Mouse (Mus musculus): ENCODE measurements at regions not wholly inside any gene's neighbourhood (a gene's known extent, or its start where the extent isn't known, plus 50 kb on each side); places are given as distances from the start of the nearest gene placed in this dataset.

DNA sequence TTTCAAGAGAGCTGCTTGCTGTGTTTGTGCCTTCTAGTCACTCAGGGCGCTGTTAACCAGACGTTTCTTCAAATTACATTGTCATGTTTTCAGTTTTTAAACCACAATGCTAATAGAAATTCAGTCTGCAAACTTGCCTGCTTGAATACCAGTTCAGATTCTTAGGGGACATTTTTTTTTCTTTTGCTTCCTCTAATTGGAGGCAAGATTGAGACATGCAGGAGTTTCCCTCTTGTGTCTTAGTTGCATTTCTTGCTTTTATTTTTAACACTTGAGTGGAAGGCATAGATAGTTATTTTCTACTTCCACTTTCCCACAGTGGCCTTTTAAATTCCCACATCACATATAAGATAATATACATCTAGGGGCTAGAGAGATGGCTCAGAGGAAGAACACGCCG lies 246.8 kb downstream of the Grpr start:
- no peak for DNase-seq (ENCODE audit: low read depth)

DNA sequence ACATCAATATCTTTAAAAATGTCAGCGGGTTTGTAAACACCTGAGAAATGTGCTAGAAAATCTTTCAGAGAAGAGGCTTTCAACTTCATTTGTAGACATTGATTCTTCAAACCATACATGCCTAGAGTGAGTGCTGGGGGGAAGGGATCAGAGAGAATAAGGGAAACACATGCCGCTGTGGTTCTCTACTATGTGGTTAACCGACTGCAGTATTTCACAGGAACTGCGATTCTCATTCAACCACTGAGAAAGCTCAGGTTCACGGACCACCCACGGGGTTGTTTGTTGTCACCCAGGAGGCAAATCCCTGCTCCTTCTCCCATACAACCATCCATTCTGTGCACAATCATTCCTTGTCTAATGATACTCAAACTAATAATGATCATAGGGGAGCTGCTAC lies 248.4 kb downstream of the Grpr start:
- DNase-seq (ENCODE audit: low read depth) = no peak

DNA sequence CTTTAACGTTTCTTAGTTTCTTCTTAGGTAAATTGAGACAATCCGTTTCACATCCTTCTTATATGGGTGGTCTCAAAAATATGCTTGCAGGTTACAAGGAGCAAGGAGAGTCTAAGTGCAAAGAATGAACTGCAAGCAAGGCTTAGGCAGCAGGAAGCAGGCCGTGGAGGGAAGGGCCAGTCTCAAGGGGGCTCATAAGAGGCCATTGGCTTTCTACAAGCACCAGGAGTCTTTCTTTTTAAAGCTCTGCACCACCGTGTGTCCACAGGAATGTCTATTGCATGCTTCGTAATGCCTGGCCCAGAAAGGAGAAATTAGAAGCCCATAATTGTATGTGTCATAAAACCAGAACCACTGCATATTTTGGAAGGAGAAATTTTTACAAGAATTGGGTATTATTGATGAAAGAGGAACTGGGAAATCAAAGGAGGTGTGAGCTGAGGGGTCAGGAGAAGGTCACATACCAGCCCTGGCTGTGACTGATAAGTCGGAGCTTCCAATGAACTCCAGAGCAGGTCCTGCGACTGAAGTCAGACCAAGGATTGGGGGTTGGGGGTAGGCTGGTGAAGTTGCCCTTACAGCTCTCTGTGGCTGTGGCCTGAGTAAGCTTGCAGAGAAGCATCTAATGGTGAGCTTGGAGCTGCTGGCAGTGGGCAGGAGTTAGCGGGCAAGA lies 252.4 kb downstream of the Grpr start:
- DNase-seq (ENCODE audit: low read depth) = no peak

DNA sequence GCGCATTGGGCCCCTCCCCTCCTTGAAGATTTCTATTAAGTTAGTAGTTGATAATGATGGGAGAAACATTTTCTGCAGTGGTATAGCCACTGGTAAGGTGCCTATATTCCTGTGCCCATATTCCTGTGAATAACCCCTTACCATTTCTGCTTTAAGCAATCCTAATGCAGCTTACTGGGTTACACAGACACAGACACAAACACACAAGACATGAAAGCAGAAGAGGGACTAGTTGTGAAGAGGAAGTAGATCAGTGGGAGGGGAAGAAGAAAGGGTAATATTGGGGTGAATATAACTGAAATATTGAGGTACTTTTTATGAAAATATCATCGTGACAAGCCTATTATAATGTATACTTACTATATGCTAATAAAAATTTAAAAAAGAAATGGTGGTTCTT lies 288.2 kb downstream of the Grpr start:
- no peak for DNase-seq (ENCODE audit: low read depth)

DNA sequence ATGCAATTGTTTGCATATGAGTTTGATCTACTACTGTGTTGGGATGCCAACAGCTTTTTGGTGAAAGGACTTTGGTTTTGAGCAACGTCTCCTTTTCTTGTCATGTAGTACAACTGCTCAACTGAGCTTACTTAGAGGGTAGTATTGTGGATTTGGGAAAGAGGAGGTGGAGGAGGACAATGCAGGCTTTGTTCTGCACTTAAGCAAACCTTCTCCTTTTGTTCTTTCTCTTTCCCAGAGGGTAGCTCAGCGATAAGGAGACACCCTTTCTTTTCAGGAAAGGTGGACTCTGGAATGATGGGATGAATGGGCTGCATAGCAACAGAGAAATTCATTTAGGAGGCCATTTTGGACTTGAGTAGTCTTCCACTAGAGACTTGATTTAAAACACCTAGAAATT lies 288.6 kb upstream of the S100g start:
- DNase-seq (ENCODE audit: low read depth) = no peak

DNA sequence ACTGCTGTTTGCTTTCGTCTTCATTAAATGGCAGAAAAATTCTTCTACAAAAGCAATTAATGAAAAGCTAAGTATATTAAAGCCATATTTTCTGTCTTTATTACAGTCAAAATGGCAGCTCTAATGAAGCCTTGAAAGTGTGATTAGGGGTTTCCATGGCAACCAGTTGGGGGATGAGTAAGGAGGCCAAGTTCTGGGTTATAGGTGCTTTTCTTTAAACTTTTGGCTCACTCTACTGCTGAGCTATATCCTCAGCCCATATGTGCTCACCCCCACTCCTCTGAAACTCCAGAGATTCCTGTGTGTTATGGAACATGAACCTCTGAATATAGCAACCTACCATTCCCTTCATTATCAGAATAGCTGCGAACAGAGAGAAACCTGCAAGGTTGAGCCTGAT lies 240.9 kb upstream of the S100g start:
- no peak for DNase-seq (ENCODE audit: low read depth)

DNA sequence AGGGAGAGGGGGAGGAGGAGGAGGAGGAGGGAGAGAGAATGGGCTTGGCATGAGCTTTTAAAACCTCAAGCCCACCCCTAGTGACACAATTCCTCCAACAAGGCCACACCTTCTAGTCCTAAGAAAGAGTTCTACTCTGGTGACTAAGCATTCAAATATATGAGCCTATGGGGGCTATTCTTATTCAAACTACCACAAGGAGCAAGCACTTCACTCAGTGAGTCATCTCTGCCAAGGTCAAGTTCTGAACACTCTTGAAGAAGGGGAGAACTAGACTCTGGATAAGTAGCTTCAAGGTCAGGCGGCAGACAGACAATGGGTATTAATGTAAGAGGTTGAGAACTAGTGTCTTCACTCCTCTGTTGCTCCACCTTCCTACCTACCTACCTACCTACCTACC lies 239.0 kb upstream of the S100g start:
- no peak for DNase-seq (ENCODE audit: low read depth)

DNA sequence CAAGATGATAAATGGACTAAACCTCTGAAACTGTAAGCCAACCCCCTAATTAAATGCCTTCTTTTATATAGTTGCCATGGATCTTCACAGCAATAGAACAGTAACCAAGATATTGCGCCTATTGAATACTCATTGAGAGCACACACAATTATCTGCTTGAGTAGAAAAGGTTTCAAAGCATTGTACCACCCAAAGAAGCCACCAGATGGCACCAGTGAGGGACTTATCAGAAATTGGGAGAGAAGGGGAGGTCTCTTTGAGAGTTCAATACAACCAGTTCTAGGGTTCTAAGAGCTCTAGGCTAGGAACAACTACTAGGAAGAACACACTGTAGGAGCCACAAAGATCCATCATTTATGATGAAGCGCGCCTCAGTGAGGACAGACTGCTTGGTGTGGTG lies 217.2 kb upstream of the S100g start:
- peak; percentile 41 for DNase-seq (ENCODE audit: low read depth)

- DNase-seq (ENCODE audit: low read depth) = no peak
These were observed 200.4 kb upstream of the S100g start for GRCm38 (mm10) chrX:163164810-163165209.

DNA sequence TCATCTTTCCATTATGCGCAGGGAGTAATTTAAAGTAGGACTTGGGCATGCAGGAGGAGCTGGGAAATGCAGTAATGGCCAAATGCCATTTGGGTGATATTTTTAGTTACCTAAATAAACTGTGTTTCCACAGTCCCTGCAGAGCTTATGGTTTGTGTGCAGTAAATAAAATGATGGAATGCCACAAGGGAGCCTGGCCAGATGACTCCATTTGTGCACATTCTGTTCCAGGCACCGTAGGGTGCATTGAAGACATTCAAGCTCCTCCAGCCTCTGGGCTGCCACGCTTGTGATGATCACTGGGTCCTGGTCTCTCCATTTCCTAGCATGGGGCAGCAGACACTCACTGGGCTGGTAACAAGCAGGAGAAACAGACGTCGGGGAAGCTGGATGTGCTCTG lies 190.9 kb upstream of the S100g start:
- DNase-seq (ENCODE audit: low read depth) = no peak

GRCm38 (mm10) chrX:163151970-163152369 lies 187.6 kb upstream of the S100g start:
- DNase-seq (ENCODE audit: low read depth) = no peak

- DNase-seq (ENCODE audit: low read depth) = no peak
These were observed 180.1 kb upstream of the S100g start for GRCm38 (mm10) chrX:163144475-163144874.

DNA sequence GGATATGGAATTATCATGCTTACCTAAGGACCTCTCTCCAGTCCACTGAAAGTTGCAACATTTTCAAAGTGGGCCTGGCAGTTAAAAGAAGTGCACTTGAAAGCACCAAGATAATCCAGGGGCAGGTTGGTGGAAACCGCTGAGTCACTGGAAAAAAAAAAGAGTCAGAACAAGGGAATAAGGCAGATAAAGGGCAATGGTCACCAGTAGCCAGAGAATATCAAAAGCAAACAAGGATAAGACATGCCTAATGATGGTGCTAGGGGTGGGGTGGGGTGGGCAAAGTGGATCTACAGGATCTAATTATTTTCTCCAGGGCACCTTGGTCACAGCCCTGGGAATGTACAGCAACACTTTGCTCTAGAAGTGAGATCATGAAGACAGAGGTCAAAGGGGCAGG lies 175.1 kb upstream of the S100g start:
- DNase-seq (ENCODE audit: low read depth) = no peak

DNA sequence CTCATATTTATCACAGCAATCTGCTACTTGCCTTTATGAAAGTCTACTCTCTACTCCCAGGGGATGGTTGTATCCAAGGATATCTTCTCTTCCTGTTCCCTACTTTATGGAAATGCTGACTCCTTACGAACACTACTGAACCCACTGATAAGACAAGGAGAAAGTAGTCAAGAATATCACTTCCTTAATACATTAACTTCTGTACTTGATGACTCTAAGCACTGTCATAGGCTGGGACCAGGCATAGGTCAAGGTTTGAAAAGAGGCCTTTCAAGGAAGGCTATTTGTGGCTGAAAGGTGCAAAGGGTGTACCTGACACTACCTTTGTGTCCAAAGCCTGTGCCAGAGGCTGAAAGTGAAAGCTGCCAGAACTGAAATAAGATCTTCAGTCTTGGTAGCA lies 164.2 kb upstream of the S100g start:
- DNase-seq (ENCODE audit: low read depth) = no peak

GRCm38 (mm10) chrX:163117681-163118393 lies 153.4 kb upstream of the S100g start:
- no peak for DNase-seq (ENCODE audit: low read depth)

DNA sequence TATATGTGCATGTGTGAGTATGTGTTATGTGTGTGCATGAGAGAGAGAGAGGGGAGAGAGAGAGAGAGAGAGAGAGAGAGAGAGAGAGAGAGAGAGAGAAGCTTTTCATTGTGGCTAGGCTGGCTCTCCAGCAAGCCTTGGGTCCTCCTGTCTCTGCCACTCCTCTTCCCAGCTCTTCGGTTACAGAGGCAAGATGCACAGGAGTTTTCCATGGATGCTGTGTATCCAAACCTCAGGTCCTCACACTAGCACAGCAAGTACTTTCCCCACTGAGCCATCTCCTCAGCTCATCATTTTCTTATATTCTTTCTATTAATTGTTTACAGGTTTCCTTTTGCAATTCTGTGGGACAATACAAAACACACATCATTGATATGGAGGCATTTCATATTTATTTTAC lies 152.8 kb upstream of the S100g start:
- no peak for DNase-seq (ENCODE audit: low read depth)

GRCm38 (mm10) chrX:163095026-163095765 lies 130.8 kb upstream of the S100g start:
- no peak for DNase-seq (ENCODE audit: low read depth)

Data from induced T-regulatory cell, adult 2 months (primary cell).